Mouse (Mus musculus): Measurements from ENCODE around the gene Cntnap2.

Gene Cntnap2

GRCm38 (mm10) chr6:46696187-46696586 is 1637.0 kb downstream of the Cntnap2 start:
- no peak for DNase-seq (ENCODE audit: low read depth, low spot score)

DNA sequence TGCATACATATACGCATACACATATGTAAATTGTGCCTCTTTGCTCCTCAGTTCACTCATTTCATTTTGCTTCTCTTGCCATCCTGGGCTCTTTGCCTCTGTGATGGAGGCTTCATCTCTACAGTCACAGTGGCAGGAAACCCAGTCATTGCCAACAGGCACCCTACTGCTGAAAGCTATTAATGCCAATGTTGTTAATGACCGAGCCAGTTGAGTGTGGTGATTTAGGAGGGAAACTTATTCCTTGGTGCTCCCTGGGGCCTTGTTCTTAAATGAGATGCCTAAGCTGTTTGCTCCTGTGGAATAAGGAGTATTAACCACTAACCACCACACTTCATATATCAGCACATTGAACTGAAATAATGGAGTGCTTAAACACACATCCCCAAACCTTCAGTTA is 1640.2 kb downstream of the Cntnap2 start:
- no peak for DNase-seq (ENCODE audit: low read depth, low spot score)

DNA sequence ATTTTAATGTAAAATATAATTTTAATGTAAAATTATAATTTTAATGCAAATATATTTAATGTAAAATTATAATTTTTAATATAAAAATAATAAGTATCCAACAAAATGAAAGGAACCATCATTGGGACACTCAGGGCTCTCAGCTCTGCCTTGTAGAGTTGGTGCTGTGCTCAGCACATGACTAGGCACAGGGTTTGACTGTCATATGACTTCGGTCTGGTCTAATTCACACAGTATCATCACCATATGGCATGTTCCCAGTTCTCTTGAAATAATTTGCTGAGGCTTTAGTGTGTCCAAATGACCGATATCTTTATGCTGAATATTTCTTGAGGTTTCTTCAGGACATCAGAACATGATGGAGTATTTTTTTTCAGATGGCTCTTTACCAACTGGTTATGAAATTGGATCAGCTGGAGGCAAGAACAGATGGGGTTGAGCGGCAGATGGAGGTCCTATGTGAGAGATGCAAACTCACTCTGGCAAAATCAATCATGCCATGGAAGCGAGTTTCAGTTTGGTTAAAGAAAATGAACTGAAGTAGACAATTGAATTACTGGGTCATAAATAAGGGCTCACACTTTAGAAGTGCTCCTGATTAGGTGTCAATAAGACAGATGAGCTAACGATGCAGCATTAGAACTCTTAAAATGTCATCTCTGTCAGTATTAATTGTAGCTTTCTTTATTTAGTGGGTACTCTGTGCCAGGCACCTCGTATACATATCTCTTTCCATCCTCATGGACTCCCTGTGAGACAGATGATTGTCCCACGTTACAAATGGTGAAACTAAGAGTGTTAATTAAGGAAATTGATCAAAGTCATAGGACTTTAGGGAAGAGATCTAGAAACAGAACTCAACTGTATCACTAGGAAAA is 1645.4 kb downstream of the Cntnap2 start:
- no peak for DNase-seq (ENCODE audit: low read depth, low spot score)

GRCm38 (mm10) chr6:46705926-46706325 is 1646.8 kb downstream of the Cntnap2 start:
- no peak for DNase-seq (ENCODE audit: low read depth, low spot score)

DNA sequence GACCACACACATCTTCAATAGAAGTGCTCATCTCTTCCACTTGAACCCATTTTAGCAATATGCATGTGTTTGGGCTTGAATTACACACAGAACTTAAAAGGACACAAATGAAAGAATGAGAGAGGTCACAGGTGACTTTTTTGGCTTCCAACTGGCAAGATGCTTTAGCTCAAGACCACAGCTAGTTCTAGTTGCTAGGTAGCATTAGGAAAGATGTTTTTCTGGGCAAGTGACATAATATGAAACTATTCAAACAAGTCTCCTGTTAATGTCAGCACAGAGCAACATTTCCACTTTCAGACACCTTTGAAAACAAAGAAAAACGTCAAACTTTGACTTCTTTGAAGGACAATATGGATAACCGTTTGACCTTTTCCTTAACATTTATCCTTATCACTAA is 1657.4 kb downstream of the Cntnap2 start:
- no peak for DNase-seq (ENCODE audit: low read depth, low spot score)

DNA sequence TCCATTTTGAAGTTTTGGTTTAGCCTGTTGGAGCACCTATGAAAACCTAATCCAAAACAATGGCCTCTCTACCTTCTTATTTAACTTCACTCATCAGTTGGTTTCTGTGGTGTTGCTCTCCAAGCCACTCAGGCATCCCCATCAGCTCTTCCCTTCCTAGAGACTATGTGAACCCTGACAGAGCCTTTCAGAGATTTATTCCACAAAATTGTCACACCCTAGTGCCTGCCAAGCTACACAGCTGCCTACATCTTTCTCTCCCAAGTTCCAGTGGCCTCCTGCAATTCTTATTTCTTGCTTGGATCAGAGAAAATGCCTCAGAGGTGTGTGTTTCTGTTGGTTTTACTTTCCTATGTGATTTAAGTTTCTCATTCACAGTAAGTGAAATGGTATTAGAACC is 1674.6 kb downstream of the Cntnap2 start:
- no peak for DNase-seq (ENCODE audit: low read depth, low spot score)

DNA sequence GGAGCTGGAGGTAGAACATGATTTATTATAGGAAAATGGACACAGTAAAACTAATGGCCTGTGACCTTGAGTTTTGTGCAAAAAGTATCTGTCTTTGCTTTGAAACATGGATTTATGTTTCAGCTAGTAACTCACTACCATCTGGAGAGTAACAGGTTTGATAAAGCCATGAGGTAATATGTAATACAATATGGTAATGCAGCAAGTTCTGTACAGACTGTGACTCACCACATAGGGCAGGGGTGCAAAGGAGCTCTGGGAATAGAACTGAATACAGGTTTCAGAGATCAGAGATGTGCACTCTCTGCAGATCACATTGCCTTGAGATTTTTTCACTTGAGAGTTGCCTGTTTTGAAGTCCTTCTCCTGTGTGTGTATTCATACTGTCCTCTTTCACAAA is 1689.3 kb downstream of the Cntnap2 start:
- no peak for DNase-seq (ENCODE audit: low read depth, low spot score)

GRCm38 (mm10) chr6:46763481-46763880 is 1704.3 kb downstream of the Cntnap2 start:
- no peak for DNase-seq (ENCODE audit: low read depth, low spot score)

DNA sequence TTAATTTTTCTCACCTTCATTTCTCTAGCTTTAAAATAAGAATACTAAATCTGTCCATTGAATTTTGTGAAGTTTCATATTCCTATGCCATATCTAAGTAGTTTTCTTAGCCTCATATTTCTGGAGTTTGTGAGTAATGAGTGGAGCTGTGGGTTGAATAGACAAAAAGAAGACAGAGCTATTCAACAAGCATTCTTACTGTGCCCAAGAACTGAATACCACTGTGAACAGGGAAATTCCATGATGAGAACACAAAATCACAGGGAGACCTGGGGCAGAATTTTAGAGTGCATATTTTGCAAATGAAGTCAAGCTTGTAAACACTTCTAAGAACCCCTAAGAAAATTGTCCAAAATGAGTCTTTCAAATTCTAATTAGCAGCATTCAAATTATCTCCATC is 1715.4 kb downstream of the Cntnap2 start:
- no peak for DNase-seq (ENCODE audit: low read depth, low spot score)

DNA sequence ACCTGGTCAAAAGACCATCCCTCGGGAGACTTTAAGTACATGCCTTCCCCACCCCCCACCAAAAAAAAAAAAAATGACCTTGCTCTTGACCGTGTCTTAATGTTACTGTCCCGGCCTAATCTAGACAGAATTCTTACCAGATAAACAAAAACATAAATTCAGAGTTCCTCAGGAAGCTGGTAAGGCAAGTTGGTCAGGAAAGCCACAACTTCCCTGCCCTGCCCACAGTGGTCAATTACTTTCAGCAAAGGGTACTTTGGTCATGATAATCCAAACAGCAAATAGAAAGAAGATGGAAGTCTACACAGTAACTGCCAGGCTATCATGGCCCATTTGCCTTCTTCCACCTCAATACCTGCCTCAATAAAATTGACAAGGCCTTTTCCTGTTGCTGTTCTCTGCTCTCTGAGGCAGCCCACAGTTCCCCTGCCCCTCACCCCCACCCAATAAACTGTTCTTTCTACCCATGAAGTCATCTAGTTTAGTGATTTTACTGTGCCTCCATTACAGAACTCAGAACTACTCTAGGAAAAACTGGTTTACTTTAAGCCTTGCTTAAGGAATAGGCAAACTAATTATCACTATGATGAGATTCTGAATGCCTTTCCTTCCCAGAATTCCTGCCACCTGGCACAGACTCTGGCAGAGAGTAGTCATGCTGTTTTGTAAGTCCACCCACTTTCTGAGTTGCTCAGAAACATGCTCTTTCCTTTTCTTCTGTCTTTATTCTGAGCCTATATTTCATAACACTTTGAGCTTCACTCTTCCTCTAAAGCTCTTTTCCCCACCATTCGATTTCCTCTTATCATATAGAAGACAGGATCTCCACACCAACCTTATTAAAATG is 1743.3 kb downstream of the Cntnap2 start:
- DNase-seq (ENCODE audit: low read depth, low spot score), result no peak

GRCm38 (mm10) chr6:46856635-46857034 is 1797.5 kb downstream of the Cntnap2 start:
- no peak for DNase-seq (ENCODE audit: low read depth, low spot score)

GRCm38 (mm10) chr6:46861076-46861475 is 1801.9 kb downstream of the Cntnap2 start:
- no peak for DNase-seq (ENCODE audit: low read depth, low spot score)

DNA sequence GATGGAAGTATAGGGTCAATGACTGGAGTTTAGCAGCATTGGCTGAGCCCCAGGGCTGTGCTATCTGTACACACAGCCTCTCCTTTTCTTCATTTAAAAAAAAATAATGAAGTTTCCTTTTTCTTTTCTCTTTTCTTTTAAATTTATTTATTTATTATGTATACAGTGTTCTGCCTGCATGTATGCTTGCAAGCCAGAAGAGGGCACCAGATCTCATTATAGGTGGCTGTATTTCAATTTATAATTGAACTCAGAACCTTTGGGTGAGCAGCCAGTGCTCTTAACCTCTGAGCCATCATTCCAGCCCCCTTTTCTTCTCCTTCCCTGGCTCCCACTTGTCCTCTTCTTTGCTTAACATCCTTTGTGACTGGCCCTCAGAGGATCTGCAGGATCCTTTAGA is 1807.2 kb downstream of the Cntnap2 start:
- DNase-seq (ENCODE audit: low read depth, low spot score), result peak; percentile 32

- DNase-seq (ENCODE audit: low read depth, low spot score), result no peak
These were observed 1827.1 kb downstream of the Cntnap2 start for GRCm38 (mm10) chr6:46886230-46886629.

- no peak for DNase-seq (ENCODE audit: low read depth, low spot score)
These were observed 1850.0 kb downstream of the Cntnap2 start for GRCm38 (mm10) chr6:46909167-46909566.

DNA sequence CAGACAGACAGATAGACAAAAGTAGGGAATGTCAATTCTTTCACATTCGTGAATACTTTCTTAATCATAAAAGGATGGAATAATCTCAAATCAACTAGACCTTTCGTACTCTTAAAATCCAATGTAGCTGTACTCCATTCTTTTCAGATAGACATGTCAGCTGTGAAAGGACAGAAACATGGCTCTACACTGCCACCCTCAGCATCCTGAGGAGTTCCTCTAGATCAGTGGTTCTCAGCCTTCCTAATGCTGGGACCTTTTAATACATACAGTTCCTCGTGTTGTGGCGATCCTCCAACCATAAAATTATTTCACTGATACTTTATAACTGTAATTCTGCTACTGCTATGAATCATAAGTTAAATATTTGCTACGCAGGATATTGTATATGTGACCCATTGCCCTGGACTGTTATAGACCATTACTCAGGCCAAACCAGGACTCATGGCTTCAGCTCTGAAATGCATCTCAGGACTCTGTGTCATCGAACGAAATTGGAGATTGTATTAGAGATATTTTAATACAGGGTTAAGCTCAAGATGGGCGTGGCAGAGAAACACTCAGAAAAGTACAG is 1859.6 kb downstream of the Cntnap2 start:
- DNase-seq (ENCODE audit: low read depth, low spot score), result no peak

DNA sequence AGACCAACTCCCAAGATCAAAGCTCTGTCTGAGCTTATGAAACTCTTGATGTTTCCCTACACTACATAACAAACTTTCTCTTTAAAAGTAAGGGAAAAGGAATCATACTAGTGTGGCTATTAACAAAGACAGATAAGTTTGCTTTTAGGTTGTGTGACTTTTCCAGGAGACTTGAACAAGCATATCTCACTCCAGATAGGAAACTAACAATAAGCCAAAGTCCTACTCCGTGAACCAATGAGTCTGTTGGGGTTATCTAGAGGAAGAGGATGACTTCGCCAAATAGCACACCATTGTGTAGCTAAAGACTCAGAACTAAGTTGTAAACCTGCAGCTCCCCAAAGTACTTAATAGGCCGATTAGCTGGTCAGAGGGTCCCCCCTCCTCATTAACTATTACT is 1860.8 kb downstream of the Cntnap2 start:
- DNase-seq (ENCODE audit: low read depth, low spot score), result no peak

- no peak for DNase-seq (ENCODE audit: low read depth, low spot score)
These were observed 1865.6 kb downstream of the Cntnap2 start for GRCm38 (mm10) chr6:46924709-46925108.

DNA sequence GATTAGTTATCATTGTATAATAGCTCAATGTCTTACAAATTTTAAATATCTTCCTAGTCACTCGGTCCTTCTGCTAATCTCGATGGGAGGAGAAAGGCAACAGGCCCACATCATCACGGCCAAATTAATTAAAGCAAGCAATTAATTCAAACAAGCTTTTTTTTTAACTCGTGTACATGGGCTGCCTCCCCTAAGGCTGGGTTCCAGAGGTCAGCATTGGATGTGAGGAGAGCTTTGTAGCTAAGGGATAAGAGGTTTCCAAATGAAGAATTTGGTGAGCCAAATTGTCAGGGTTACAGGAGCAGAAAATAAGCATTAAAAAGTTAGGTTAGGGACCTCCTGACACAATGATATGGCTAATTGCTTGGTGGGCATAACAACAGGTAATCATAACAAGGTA is 1886.5 kb downstream of the Cntnap2 start:
- DNase-seq (ENCODE audit: low read depth, low spot score), result no peak

DNA sequence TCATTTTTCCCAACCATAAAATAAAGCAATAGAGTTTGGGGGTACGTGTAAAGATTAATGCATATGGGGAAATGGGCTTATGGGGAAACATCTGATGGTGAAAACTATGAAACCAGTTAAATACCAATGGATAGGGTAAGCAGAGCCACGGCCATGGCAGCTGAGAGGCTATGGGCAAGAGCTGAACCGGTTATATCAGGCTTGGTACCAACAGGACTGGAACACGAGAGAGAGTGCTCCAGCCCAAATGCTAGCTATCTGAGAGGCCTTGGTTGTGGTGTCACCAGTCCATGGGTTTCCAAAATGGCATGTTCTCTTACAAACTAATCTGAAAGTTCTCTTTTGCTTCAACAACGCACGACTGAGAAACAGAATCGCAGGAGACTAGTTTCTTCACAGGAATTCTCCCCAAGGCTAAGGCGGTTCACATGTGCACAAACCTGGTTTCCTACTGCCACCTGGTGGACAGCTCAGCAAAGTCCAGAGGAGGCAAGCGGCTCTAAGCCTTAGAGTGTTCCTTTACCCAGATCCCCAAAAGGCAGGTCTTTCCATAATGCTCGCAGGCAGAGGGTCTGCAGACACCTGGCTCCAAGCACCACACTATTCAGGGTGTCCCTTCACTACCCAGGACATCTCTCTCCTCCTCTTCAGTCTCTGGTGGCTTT is 1902.0 kb downstream of the Cntnap2 start:
- DNase-seq (ENCODE audit: low read depth, low spot score), result peak; percentile 84

- peak; percentile 18 for DNase-seq (ENCODE audit: low read depth, low spot score)
These were observed 1904.1 kb downstream of the Cntnap2 start for GRCm38 (mm10) chr6:46963261-46963660.

GRCm38 (mm10) chr6:46963693-46964092 is 1904.5 kb downstream of the Cntnap2 start:
- no peak for DNase-seq (ENCODE audit: low read depth, low spot score)
